Mouse (Mus musculus): ENCODE results near the gene Ccl9. TPM values are rescaled to one million over a fixed set of nuclear protein-coding genes. Genes with fewer than 3 reads are reported as not detected.

Ccl9 gene
- polyA plus RNA-seq, 1 experiment = not detected

- TF ChIP-seq GATA1 (IDR thresholded peaks at IDR 0.05; ENCODE audit: low read length) = no peak
These were observed 16.0 kb downstream of the Ccl9 start for GRCm38 (mm10) chr11:83562311-83562887.

GRCm38 (mm10) chr11:83560405-83560804, 18.0 kb downstream of the Ccl9 start:
- no peak for TF ChIP-seq GATA1 (IDR thresholded peaks at IDR 0.05; ENCODE audit: low read length)

GRCm38 (mm10) chr11:83557074-83557473, 21.4 kb downstream of the Ccl9 start:
- TF ChIP-seq GATA1 (IDR thresholded peaks at IDR 0.05; ENCODE audit: low read length) = no peak

- TF ChIP-seq GATA1 (IDR thresholded peaks at IDR 0.05; ENCODE audit: low read length) = no peak
These were observed 22.2 kb downstream of the Ccl9 start for GRCm38 (mm10) chr11:83556085-83556781.

GRCm38 (mm10) chr11:83551668-83552067, 26.8 kb downstream of the Ccl9 start:
- TF ChIP-seq GATA1 (IDR thresholded peaks at IDR 0.05; ENCODE audit: low read length) = no peak

- peak; percentile 56 for TF ChIP-seq GATA1 (IDR thresholded peaks at IDR 0.05; ENCODE audit: low read length)
These were observed 28.2 kb downstream of the Ccl9 start for GRCm38 (mm10) chr11:83550186-83550632.

- TF ChIP-seq GATA1 (IDR thresholded peaks at IDR 0.05; ENCODE audit: low read length) = no peak
These were observed 34.2 kb downstream of the Ccl9 start for GRCm38 (mm10) chr11:83544214-83544613.

GRCm38 (mm10) chr11:83541415-83541814, 37.0 kb downstream of the Ccl9 start:
- TF ChIP-seq GATA1 (IDR thresholded peaks at IDR 0.05; ENCODE audit: low read length) = no peak

- no peak for TF ChIP-seq GATA1 (IDR thresholded peaks at IDR 0.05; ENCODE audit: low read length)
These were observed 37.5 kb downstream of the Ccl9 start for GRCm38 (mm10) chr11:83540931-83541330.

- TF ChIP-seq GATA1 (IDR thresholded peaks at IDR 0.05; ENCODE audit: low read length) = no peak
These were observed 39.6 kb downstream of the Ccl9 start for GRCm38 (mm10) chr11:83538705-83539314.

- no peak for TF ChIP-seq GATA1 (IDR thresholded peaks at IDR 0.05; ENCODE audit: low read length)
These were observed 41.6 kb downstream of the Ccl9 start for GRCm38 (mm10) chr11:83536831-83537230.

GRCm38 (mm10) chr11:83534609-83535423, 43.6 kb downstream of the Ccl9 start:
- TF ChIP-seq GATA1 (IDR thresholded peaks at IDR 0.05; ENCODE audit: low read length) = no peak

GRCm38 (mm10) chr11:83534143-83534542, 44.3 kb downstream of the Ccl9 start:
- TF ChIP-seq GATA1 (IDR thresholded peaks at IDR 0.05; ENCODE audit: low read length) = no peak

- TF ChIP-seq GATA1 (IDR thresholded peaks at IDR 0.05; ENCODE audit: low read length) = no peak
These were observed 45.2 kb downstream of the Ccl9 start for GRCm38 (mm10) chr11:83533192-83533591.

GRCm38 (mm10) chr11:83530360-83530759, 48.1 kb downstream of the Ccl9 start, which contains the start of gene Ccl5:
TSS of gene Ccl5 (minus strand) at chr11:83530518.
- no peak for TF ChIP-seq GATA1 (IDR thresholded peaks at IDR 0.05; ENCODE audit: low read length)

GRCm38 (mm10) chr11:83529024-83529423, 49.4 kb downstream of the Ccl9 start:
- no peak for TF ChIP-seq GATA1 (IDR thresholded peaks at IDR 0.05; ENCODE audit: low read length)

Other genes starting within 250 kb of the Ccl9 start
- 0.16 and 0.17 TPM in 2 replicates for gene Rasl10b, start 169.5 kb downstream of the Ccl9 start, polyA plus RNA-seq (2012)
- gene Gas2l2, start 149.2 kb downstream of the Ccl9 start, polyA plus RNA-seq (2012) = not detected in 2 replicates
- gene 1700020L24Rik, start 141.0 kb downstream of the Ccl9 start, polyA plus RNA-seq (2012) = not detected in 2 replicates
- not detected in 2 replicates for gene Mmp28, start 115.6 kb downstream of the Ccl9 start, polyA plus RNA-seq (2012)
- 56.0 and 73.0 TPM in 2 replicates for gene Taf15, start 105.5 kb downstream of the Ccl9 start, polyA plus RNA-seq (2012)
- not detected in 2 replicates for gene Heatr9, start 56.5 kb downstream of the Ccl9 start, polyA plus RNA-seq (2012)
- not detected in 2 replicates for gene Ccl5, start 48.1 kb downstream of the Ccl9 start, polyA plus RNA-seq (2012)
- not detected in 2 replicates for gene Ccl6, start 14.5 kb upstream of the Ccl9 start, polyA plus RNA-seq (2012)
- gene Rpl9-ps1, start 67.0 kb upstream of the Ccl9 start, polyA plus RNA-seq (2012) = not detected in 2 replicates
- not detected in 2 replicates for gene Ccl3, start 70.7 kb upstream of the Ccl9 start, polyA plus RNA-seq (2012)
- gene Ccl4, start 83.9 kb upstream of the Ccl9 start, polyA plus RNA-seq (2012) = not detected in 2 replicates
- not detected in 2 replicates for gene Wfdc17, start 125.4 kb upstream of the Ccl9 start, polyA plus RNA-seq (2012)
- gene Wfdc18, start 130.4 kb upstream of the Ccl9 start, polyA plus RNA-seq (2012) = not detected in 2 replicates
- gene Wfdc21, start 168.3 kb upstream of the Ccl9 start, polyA plus RNA-seq (2012) = not detected in 2 replicates
- 6.4 and 11.9 TPM in 2 replicates for gene Heatr6, start 175.1 kb upstream of the Ccl9 start, polyA plus RNA-seq (2012)

Measured in G1E-ER4 (cell line).